Mouse (Mus musculus): ENCODE results near the gene Syk.

GRCm38 (mm10) chr13:52551275-52551674 lies 31.7 kb upstream of the Syk start:
- no peak for TF ChIP-seq POLR2A (IDR thresholded peaks at IDR 0.05; ENCODE audit: control insufficient read depth, extremely low read depth, insufficient read depth, low read length, poor library complexity)
- TF ChIP-seq CTCF (IDR thresholded peaks at IDR 0.05; ENCODE audit: borderline replicate concordance, control insufficient read depth, extremely low read depth, insufficient read depth, low read length, poor library complexity), result no peak
